Mouse (Mus musculus) brain, embryonic 14.5 days (tissue): ENCODE results near the gene Krtap8-1.

Experiments used
- CTCF ChIP-seq: fragments of 200-500 bp; IDR thresholded peaks from 2 replicates; pipeline ENCODE4 v1.5.1; 2012; ENCODE audit warnings: inconsistent platforms, mild to moderate bottlenecking, moderate library complexity, borderline replicate concordance; ENCODE audit not compliant: insufficient read depth, insufficient read length; ENCODE audit errors: extremely low read depth
- POLR2A ChIP-seq: fragments of 200-500 bp; IDR thresholded peaks from 2 replicates; pipeline ENCODE4 v1.6.1; 2012; ENCODE audit warnings: mild to moderate bottlenecking, inconsistent platforms, borderline replicate concordance; ENCODE audit not compliant: poor library complexity, insufficient read depth, insufficient read length, severe bottlenecking; ENCODE audit errors: extremely low read depth

DNA sequence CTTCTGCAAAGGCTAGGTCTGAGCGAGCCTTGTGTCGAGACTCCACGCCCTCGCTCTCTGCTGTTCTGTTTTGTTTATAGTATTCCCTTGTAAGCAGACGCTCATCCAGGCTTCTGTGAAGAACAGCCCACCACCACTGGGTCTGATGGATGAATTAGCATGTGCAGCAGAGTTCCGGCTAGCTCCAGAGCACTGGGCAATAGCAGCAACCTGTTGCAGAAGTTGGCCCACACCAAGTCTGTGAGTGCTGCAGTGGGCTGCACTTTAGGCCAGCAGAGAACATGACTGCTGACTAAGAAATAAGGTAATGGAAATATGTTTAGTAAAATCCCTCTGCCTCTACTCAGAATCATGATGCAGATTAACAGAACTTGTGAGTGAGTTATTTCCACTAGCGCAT is 42.1 kb upstream of the Krtap8-1 start:
- TF ChIP-seq CTCF (no peak), POLR2A (no peak)
